Mouse (Mus musculus) intestine, embryonic 14.5 days (tissue): ENCODE measurements around the gene Map3k5. TPM values are rescaled to one million over a fixed set of nuclear protein-coding genes. Genes with fewer than 3 reads are reported as not detected.

ENCODE experiments used
- ATAC-seq: fragments of 200-750 bp; cut with Nextera tagmentation; replicated peaks from 2 replicates; pipeline ENCODE4 v1.8.0; 2017; ENCODE audit warnings: low read depth, moderate number of reproducible peaks, moderate TSS enrichment, moderate library complexity; ENCODE audit not compliant: low FRiP score, low TSS enrichment
- DNase-seq: peaks from one replicate; pipeline ENCODE4 v3.0.0-alpha.2; 2018; ENCODE audit warnings: low spot score
- H3K27ac ChIP-seq: fragments of 300-500 bp; sonication (generic); 2 replicates; pipeline ENCODE4 v1.5.1; 2014; ENCODE audit warnings: low read depth, mild to moderate bottlenecking, control low read depth
- H3K27me3 ChIP-seq: fragments of 300-500 bp; sonication (generic); replicated peaks from 2 replicates; pipeline ENCODE4 v1.6.1; 2014; ENCODE audit warnings: low read length, control low read depth; ENCODE audit not compliant: control insufficient read depth, insufficient read depth
- H3K36me3 ChIP-seq: fragments of 300-500 bp; sonication (generic); 2 replicates; pipeline ENCODE4 v1.6.1; 2014; ENCODE audit warnings: low read length, control low read depth; ENCODE audit not compliant: control insufficient read depth, insufficient read depth
- H3K4me1 ChIP-seq: fragments of 300-500 bp; sonication (generic); replicated peaks from 2 replicates; pipeline ENCODE4 v1.6.1; 2014; ENCODE audit warnings: low read length, control low read depth, mixed read lengths; ENCODE audit not compliant: control insufficient read depth, insufficient read depth
- H3K4me2 ChIP-seq: fragments of 300-500 bp; sonication (generic); 2 replicates; pipeline ENCODE4 v1.6.1; 2014; ENCODE audit warnings: low read length
- H3K4me3 ChIP-seq: fragments of 300-500 bp; sonication (generic); 2 replicates; pipeline ENCODE4 v1.5.1; 2014; ENCODE audit warnings: low read depth, low read length, control low read depth, mixed read lengths
- H3K9ac ChIP-seq: fragments of 300-500 bp; sonication (generic); 2 replicates; pipeline ENCODE4 v1.6.1; 2014; ENCODE audit warnings: mild to moderate bottlenecking, low read length
- H3K9me3 ChIP-seq: fragments of 300-500 bp; sonication (generic); 2 replicates; pipeline ENCODE4 v1.6.1; 2016; ENCODE audit warnings: low read length, control low read depth; ENCODE audit not compliant: control insufficient read depth
- WGBS: fragments of 180-500 bp; shearing (Covaris S2); extraction: QIAGEN DNeasy Blood & Tissue Kit; methylation state at CpG from one replicate; pipeline ENCODE4 v1.1.7; 2014; 5-methylcytosine and 5-hydroxymethylcytosine counted together
- polyA plus RNA-seq: library from polyadenylated mRNA; unstranded; fragments of >200 nt; fragmentation: Nextera tagmentation; extraction: Ambion mirVana; gene quantifications from 2 replicates; pipeline ENCODE4 v1.2.1, GENCODE M21; 2014

The Map3k5 gene
- polyA plus RNA-seq, 1 experiment from 2014 or later, result 2.8 TPM

DNA sequence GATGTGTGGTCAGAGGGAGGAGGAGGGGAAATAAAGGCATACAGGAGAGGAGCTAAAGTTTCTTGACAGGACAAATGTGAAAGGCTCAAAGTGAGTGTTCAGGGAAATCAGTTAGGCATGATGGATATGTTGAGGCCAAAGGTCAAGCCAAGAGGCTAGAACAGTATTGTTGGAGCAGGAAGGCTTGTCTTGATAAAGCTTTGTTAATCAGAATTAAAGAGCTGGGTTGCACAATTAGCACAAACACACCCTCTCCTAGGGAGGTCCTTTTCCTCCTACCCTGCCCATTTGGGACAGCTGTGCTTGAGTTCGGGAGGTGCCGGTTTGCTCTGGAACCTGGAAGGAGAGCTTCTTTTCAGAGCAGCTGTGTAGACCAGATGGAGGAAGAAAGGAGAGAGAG is 219.2 kb downstream of the Map3k5 start:
- Histone ChIP-seq H3K9ac (no peak overlapping the region), H3K36me3 (no peaks in the 10 kb centered on the region), H3K4me3 (no peak overlapping the region), H3K27me3 (peaks cover 26% of the 10 kb centered on the region), H3K4me2 (no peak overlapping the region), H3K27ac (no peak overlapping the region), H3K9me3 (no peaks in the 10 kb centered on the region), H3K4me1 (no peaks in the 10 kb centered on the region)
- ATAC-seq (no peak), DNase-seq (no peak)
- 58% methylated on average over 2 of the region's 2 CpGs for WGBS

DNA sequence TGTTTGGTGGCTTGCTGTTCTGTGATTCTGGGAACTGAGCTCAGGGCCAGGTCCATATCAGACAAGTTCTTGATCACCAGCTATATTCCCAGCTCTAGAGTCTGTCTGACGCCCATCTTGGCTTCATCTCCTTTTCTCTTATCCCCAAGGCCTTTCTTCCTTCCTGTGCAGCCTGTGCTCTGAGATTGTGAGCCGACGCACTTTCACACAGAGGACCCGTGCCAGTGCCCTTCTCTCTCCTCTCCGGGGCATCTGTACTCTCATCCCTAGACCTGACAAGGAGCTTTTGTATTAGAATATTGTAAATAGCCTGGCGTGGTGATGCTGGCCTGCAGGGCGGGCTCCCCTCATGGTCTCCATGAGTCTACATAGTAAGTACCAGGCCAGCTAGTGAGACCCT is 221.1 kb downstream of the Map3k5 start:
- 78% methylated on average over 7 of the region's 7 CpGs for WGBS
- H3K4me1 ChIP-seq, result no peaks in the 10 kb centered on the region
- H3K27me3 ChIP-seq, result peaks cover 7% of the 10 kb centered on the region
- no peak overlapping the region for H3K9ac ChIP-seq
- no peak overlapping the region for H3K4me3 ChIP-seq
- no peaks in the 10 kb centered on the region for H3K9me3 ChIP-seq
- no peak overlapping the region for H3K4me2 ChIP-seq
- no peaks in the 10 kb centered on the region for H3K36me3 ChIP-seq
- no peak for ATAC-seq
- DNase-seq, result no peak
- H3K27ac ChIP-seq, result no peak overlapping the region

DNA sequence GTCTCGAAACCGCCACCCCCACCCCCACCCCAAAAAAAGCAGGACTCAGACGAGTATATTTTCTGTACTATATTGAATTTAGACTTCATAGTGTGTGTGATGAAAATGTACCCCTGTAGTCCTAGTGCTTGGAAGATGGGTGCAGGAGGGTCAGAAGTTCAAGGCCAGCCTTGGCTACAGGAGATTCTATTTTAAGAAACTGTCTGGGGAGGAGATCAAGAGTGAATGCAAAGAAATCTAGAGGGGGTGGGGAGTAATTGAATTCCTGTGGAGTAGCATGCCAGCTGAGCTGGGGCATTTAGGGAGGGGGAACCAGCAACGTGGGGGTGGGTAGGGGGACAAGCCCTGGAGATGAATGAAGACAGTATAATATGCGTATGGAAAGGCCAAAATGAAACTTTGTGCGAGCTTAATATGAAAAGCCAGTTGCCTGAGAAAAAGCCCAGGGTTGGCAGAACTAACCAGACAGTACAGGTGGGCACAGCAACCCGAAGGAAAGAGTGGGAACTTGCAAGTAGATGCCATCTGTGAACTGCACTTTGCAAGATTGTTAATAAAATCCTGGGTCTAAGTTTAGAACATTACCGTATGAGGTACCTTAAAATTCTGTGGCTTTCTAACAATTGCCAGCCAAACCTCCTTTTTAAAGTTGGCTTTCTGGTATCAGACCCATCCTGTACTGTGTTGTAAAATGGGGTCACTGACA is 222.9 kb downstream of the Map3k5 start:
- Histone ChIP-seq H3K4me1 (no peaks in the 10 kb centered on the region), H3K4me2 (no peak overlapping the region), H3K27me3 (no peaks in the 10 kb centered on the region), H3K36me3 (no peaks in the 10 kb centered on the region), H3K27ac (no peak overlapping the region), H3K9me3 (no peaks in the 10 kb centered on the region), H3K9ac (no peak overlapping the region), H3K4me3 (no peak overlapping the region)
- ATAC-seq (no peak), DNase-seq (no peak)
- 81% methylated on average over 8 of the region's 8 CpGs for WGBS

DNA sequence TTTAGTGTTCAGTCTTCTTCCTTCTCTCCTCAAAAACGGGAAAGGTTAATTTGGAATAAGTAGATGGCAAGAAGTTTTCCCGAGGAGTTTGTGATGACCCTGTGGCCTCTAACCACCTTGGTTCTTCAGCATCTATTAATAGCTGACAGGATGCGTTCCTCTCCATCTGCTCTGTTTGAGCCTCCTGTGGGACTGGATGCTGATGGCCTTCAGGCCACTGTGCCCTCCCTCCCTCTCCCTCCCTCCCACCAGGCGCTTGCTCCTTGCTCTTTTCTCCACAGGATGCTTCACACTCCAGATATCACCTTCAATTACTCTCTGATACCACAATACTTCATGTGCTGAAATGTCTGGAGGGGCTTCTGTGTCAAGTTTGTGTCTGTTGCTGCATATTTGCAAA is 224.5 kb downstream of the Map3k5 start:
- no peaks in the 10 kb centered on the region for H3K27me3 ChIP-seq
- H3K4me1 ChIP-seq, result no peaks in the 10 kb centered on the region
- H3K36me3 ChIP-seq, result no peaks in the 10 kb centered on the region
- 58% methylated on average over 4 of the region's 4 CpGs for WGBS
- no peak overlapping the region for H3K9ac ChIP-seq
- no peak overlapping the region for H3K4me3 ChIP-seq
- no peak overlapping the region for H3K27ac ChIP-seq
- no peak for ATAC-seq
- DNase-seq, result no peak
- no peak overlapping the region for H3K4me2 ChIP-seq
- H3K9me3 ChIP-seq, result no peaks in the 10 kb centered on the region

DNA sequence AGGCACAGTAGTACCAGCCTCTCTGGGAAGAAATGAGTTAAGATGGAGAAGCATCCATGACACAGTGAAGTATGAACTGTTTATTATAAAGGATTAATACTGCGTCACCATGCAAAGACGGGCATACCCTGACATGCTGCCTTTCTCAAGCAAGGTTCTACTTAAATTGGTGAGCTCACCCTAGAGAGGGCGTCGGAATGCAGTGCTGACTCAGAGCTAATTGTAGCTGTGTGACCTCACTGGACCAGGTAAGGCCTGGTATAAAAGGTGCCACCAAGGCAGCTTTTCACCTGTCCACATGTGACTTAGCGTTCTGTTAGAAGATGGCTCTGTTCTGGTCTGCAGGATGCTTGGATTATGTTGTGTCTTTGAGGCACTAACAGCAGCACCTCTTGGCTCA is 225.0 kb downstream of the Map3k5 start:
- Histone ChIP-seq H3K27ac (no peak overlapping the region), H3K4me3 (no peak overlapping the region), H3K9me3 (no peaks in the 10 kb centered on the region), H3K4me2 (no peak overlapping the region), H3K36me3 (no peaks in the 10 kb centered on the region), H3K27me3 (no peaks in the 10 kb centered on the region), H3K9ac (no peak overlapping the region), H3K4me1 (no peaks in the 10 kb centered on the region)
- ATAC-seq, result no peak
- 81% methylated on average over 5 of the region's 5 CpGs for WGBS
- DNase-seq, result no peak

DNA sequence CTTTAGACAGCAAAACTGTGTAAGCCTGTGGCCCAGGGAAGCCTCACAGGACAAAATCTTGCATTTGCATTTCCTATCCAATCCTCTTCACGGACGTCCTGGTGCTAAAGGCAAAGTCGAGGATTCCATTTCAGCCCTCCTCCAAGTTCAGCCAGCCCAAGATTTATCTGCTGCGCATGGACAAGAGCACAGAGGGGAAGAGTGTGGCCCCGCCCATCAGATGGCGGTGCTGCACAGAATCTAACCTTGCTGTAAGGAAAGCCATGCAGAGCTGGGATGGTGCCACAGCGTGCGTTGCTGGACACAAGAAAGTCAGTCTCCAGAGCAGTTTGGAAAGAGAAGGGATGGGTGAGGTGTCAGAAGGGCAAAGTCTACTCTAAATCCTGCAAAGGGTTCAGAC is 226.6 kb downstream of the Map3k5 start:
- Histone ChIP-seq H3K36me3 (no peaks in the 10 kb centered on the region), H3K4me1 (no peaks in the 10 kb centered on the region), H3K4me2 (no peak overlapping the region), H3K9ac (no peak overlapping the region), H3K27me3 (no peaks in the 10 kb centered on the region), H3K4me3 (no peak overlapping the region), H3K9me3 (no peaks in the 10 kb centered on the region), H3K27ac (no peak overlapping the region)
- ATAC-seq, result no peak
- 53% methylated on average over 8 of the region's 8 CpGs for WGBS
- no peak for DNase-seq

DNA sequence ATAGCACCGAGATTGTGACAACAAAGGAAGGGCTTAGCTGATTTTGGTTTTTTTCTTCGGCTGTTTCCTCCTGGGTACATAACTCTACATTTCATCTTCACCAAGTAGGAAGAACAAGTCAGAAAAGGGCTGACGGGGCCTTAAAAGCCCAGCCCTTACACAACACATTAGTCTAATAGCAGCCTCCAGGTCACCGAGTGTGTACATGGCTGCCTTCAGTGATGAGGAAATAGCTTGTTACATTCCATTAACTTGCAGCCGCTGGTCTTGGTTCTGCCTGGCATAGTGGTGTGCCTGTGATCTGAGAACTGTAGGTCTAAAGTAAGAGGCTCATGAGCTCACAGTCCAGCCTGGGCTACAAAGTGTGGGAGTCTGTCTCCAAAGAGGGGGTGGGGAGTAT is 230.5 kb downstream of the Map3k5 start:
- Histone ChIP-seq H3K36me3 (no peaks in the 10 kb centered on the region), H3K4me1 (no peaks in the 10 kb centered on the region), H3K4me2 (no peak overlapping the region), H3K27me3 (no peaks in the 10 kb centered on the region), H3K9me3 (no peaks in the 10 kb centered on the region), H3K9ac (no peak overlapping the region), H3K4me3 (no peak overlapping the region), H3K27ac (no peak overlapping the region)
- WGBS, result 85% methylated on average over 5 of the region's 5 CpGs
- ATAC-seq (no peak), DNase-seq (no peak)

DNA sequence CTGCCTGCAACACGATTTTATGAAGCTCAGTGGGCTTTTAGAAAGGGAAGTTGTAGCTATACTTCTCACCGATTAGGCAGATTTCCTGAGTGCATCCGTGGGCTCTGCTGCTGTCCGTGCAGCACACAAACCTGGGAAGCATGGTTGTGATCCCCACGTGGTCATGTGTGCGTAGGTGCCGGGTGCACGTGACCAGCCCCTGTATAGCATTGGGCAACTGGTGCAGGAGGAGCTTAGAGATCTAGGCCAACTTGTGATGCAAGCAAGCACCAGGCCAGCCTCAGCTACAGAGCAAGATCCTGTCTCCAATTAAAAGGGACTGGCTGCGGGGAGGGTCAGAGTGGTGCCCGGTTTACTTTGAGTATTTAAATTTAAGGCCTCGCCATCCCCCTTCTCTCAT is 232.5 kb downstream of the Map3k5 start:
- DNase-seq (no peak), ATAC-seq (no peak)
- no peak overlapping the region for H3K4me2 ChIP-seq
- H3K4me1 ChIP-seq, result peaks cover 13% of the 10 kb centered on the region; the same call in 1 of the 2 replicates
- 74% methylated on average over 11 of the region's 11 CpGs for WGBS
- H3K27ac ChIP-seq, result no peak overlapping the region
- H3K9ac ChIP-seq, result no peak overlapping the region
- H3K27me3 ChIP-seq, result no peaks in the 10 kb centered on the region
- H3K9me3 ChIP-seq, result no peaks in the 10 kb centered on the region
- H3K4me3 ChIP-seq, result no peak overlapping the region
- no peaks in the 10 kb centered on the region for H3K36me3 ChIP-seq

DNA sequence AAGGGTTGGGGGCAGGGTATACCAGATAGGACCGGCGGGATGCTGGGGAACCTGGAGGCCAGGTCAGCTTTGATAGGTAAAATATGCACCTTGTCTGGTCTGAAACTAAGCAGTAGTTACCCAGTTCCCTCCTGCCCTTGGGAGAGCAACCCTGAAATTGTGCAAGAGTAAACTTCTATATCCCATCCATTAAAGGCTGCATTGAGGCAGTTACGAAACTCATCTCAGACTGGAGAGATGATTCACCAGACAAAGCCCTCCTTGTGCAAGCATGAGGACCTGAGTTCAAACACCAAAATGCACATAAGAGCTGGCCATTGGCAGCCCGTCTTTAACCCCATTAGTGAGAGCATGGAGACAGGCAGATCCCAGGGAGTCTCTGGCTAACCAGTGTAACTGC is 233.2 kb downstream of the Map3k5 start:
- Histone ChIP-seq H3K9me3 (no peaks in the 10 kb centered on the region), H3K4me1 (peaks cover 13% of the 10 kb centered on the region; the same call in 1 of the 2 replicates), H3K27ac (no peak overlapping the region), H3K27me3 (no peaks in the 10 kb centered on the region), H3K9ac (no peak overlapping the region), H3K36me3 (no peaks in the 10 kb centered on the region), H3K4me2 (no peak overlapping the region), H3K4me3 (no peak overlapping the region)
- 88% methylated on average over 4 of the region's 4 CpGs for WGBS
- DNase-seq (no peak), ATAC-seq (no peak)
